In genomic region chr14:76279561-76279960, GRCm38 (mm10) we compare ENCODE assay signal across 20 mouse cellular contexts.
DNase-seq lines count a peak whose midpoint lies in the region; ATAC-seq and TF ChIP-seq lines count a peak whose summit lies in the region.
"Had no signal": no experiment of that assay in that cellular context is flagged by ENCODE, and none has a peak within 500 bp of the region (broad histone marks: within the 10 kb centered on the region; RNA-seq: fewer than 3 reads in every experiment).

No protein-coding gene starts in this region.

- H3K27me3 ChIP-seq in heart, embryonic 12.5 days (replicated peaks), result no peaks in the 10 kb centered on the region
- H3K27me3 ChIP-seq in Patski, result no peaks in the 10 kb centered on the region
- H3K27me3 ChIP-seq in forebrain, embryonic 11.5 days (ENCODE audit: control insufficient read depth, insufficient read depth, low read length), result no peaks in the 10 kb centered on the region
- no peaks in the 10 kb centered on the region for H3K27me3 ChIP-seq in intestine, embryonic 15.5 days (replicated peaks)
- H3K27me3 ChIP-seq: embryonic facial prominence, embryonic 13.5 days; forebrain, embryonic 13.5 days; hindbrain, embryonic 13.5 days had no signal

- WGBS in heart, embryonic 12.5 days, result 79% methylated on average over 19 of the region's 19 CpGs
- 81% methylated on average over 19 of the region's 19 CpGs for WGBS in lung, adult 2 months
- 89% methylated on average over 19 of the region's 19 CpGs for WGBS in forebrain, embryonic 11.5 days
- WGBS in intestine, embryonic 15.5 days, result 76% methylated on average over 19 of the region's 19 CpGs

- H3K4me2 ChIP-seq in heart, embryonic 12.5 days, result no peak overlapping the region
- H3K4me2 ChIP-seq in forebrain, embryonic 11.5 days (ENCODE audit: low read depth, low read length, severe bottlenecking), result no peak overlapping the region
- no peak overlapping the region for H3K4me2 ChIP-seq in intestine, embryonic 15.5 days (replicated peaks)
- H3K4me2 ChIP-seq: embryonic facial prominence, embryonic 13.5 days; forebrain, embryonic 13.5 days; hindbrain, embryonic 13.5 days had no signal

- POLR2A ChIA-PET in Patski (lab: Charles Lee), result interaction anchor here (1.0 kb wide), 1 partner anchor 17 kb away, joined by 3 read pairs; no protein-coding TSS in a partner anchor

- 0 out of 2 replicates have a peak, but pooled peaks cover 3% of the 10 kb centered on the region for H3K9me3 ChIP-seq in heart, embryonic 12.5 days (replicated peaks)
- no peaks in the 10 kb centered on the region for H3K9me3 ChIP-seq in forebrain, embryonic 11.5 days (ENCODE audit: control insufficient read depth, low read length)
- no peaks in the 10 kb centered on the region for H3K9me3 ChIP-seq in intestine, embryonic 15.5 days
- H3K9me3 ChIP-seq: embryonic facial prominence, embryonic 13.5 days; forebrain, embryonic 13.5 days; hindbrain, embryonic 13.5 days had no signal

- CTCF ChIA-PET in Patski (lab: Charles Lee), result no interaction called here

- peaks cover 17% of the 10 kb centered on the region for H3K4me1 ChIP-seq in heart, embryonic 12.5 days (replicated peaks)
- H3K4me1 ChIP-seq in lung, adult 2 months (ENCODE audit: control insufficient read depth, insufficient read depth, low read length), result no peaks in the 10 kb centered on the region
- H3K4me1 ChIP-seq in forebrain, embryonic 11.5 days (replicated peaks; ENCODE audit: control insufficient read depth, insufficient read depth, low read length), result 0 out of 2 replicates have a peak, but pooled peaks cover 3% of the 10 kb centered on the region
- no peaks in the 10 kb centered on the region for H3K4me1 ChIP-seq in intestine, embryonic 15.5 days (replicated peaks)
- H3K4me1 ChIP-seq: forebrain, embryonic 13.5 days had no signal

- no peak for TF ChIP-seq POLR2A in lung, adult 2 months (IDR thresholded peaks at IDR 0.05; ENCODE audit: borderline replicate concordance, extremely low read depth, low read depth, low read length)

- no peak for TF ChIP-seq CTCF in lung, adult 2 months (IDR thresholded peaks at IDR 0.05; ENCODE audit: insufficient read depth, low read length)
- TF ChIP-seq CTCF in Patski (IDR thresholded peaks at IDR 0.05), result no peak

- no peaks in the 10 kb centered on the region for H3K36me3 ChIP-seq in heart, embryonic 12.5 days
- no peaks in the 10 kb centered on the region for H3K36me3 ChIP-seq in forebrain, embryonic 11.5 days (ENCODE audit: control insufficient read depth, insufficient read depth, low read length)
- H3K36me3 ChIP-seq in intestine, embryonic 15.5 days, result no peaks in the 10 kb centered on the region
- H3K36me3 ChIP-seq: embryonic facial prominence, embryonic 13.5 days; G1E; hindbrain, embryonic 13.5 days had no signal

- peak; percentile 92 for DNase-seq in heart, adult 11 months
- peak; percentile 16 for DNase-seq in lung, postnatal 10 days
- no peak for DNase-seq in lung, adult 2 months
- no peak for DNase-seq in Patski (ENCODE audit: low read depth, low spot score)
- no peak for DNase-seq in forebrain, embryonic 11.5 days (ENCODE audit: low spot score)
- DNase-seq: B cell, adult 2 months; cerebellum, adult 18-20 months; cerebellum, adult 9-11 months; cerebellum, postnatal 36 days; forebrain, postnatal 0 days; gastrocnemius, postnatal 14 days; heart, postnatal 14 days had no signal

- no peak overlapping the region for H3K4me3 ChIP-seq in heart, embryonic 12.5 days
- H3K4me3 ChIP-seq in lung, adult 2 months (replicated peaks; ENCODE audit: extremely low read depth, low read depth, low read length), result no peak overlapping the region
- H3K4me3 ChIP-seq in forebrain, embryonic 11.5 days (ENCODE audit: low read depth, low read length), result no peak overlapping the region
- no peak overlapping the region for H3K4me3 ChIP-seq in intestine, embryonic 15.5 days (replicated peaks)
- H3K4me3 ChIP-seq: embryonic facial prominence, embryonic 13.5 days; forebrain, embryonic 13.5 days; hindbrain, embryonic 13.5 days had no signal

- in situ Hi-C loops in Patski (cut with MboI; ENCODE audit: low pct_unique_long_range_greater_than_20kb), result no loop called here

- H3K9ac ChIP-seq in heart, embryonic 12.5 days, result no peak overlapping the region
- no peak overlapping the region for H3K9ac ChIP-seq in forebrain, embryonic 11.5 days (ENCODE audit: low read length)
- H3K9ac ChIP-seq in intestine, embryonic 15.5 days, result no peak overlapping the region
- H3K9ac ChIP-seq: embryonic facial prominence, embryonic 13.5 days; forebrain, embryonic 13.5 days; forebrain, postnatal 0 days; hindbrain, embryonic 13.5 days had no signal

- ATAC-seq in heart, embryonic 12.5 days (ENCODE audit: insufficient number of reproducible peaks, low FRiP score), result no peak
- peak; percentile 17 for ATAC-seq in Patski
- ATAC-seq in forebrain, embryonic 11.5 days (replicated peaks; ENCODE audit: low FRiP score), result no peak
- ATAC-seq in intestine, embryonic 15.5 days, result no peak
- ATAC-seq: CD4-positive, CD25-positive, alpha-beta regulatory T cell, adult 4 months; forebrain, embryonic 13.5 days; forebrain, postnatal 0 days; hindbrain, postnatal 0 days had no signal

- H3K27ac ChIP-seq in heart, embryonic 12.5 days (ENCODE audit: poor library complexity, severe bottlenecking), result no peak overlapping the region
- H3K27ac ChIP-seq in forebrain, embryonic 11.5 days (ENCODE audit: low read depth, low read length), result no peak overlapping the region
- no peak overlapping the region for H3K27ac ChIP-seq in intestine, embryonic 15.5 days
- H3K27ac ChIP-seq: embryonic facial prominence, embryonic 13.5 days; forebrain, embryonic 13.5 days; hindbrain, embryonic 13.5 days; hindbrain, postnatal 0 days had no signal

Comparison
In these comparisons a context has a peak if more than half of its experiments do, and no peak if none do; other contexts are left out.
1. DNase-seq: peak in heart, adult 11 months (single experiment) and lung, postnatal 10 days (single experiment); none in lung, adult 2 months (single experiment), Patski (single experiment) and forebrain, embryonic 11.5 days (single experiment).